Mouse (Mus musculus) MEL (cell line): ENCODE data around the gene Atf7ip. TPM values are rescaled to one million over a fixed set of nuclear protein-coding genes. Genes with fewer than 3 reads are reported as not detected.

Source experiments
- DNase-seq: peaks from one replicate; pipeline ENCODE4 v3.0.0; 2011; ENCODE audit warnings: low read depth, low spot score
- H3K27ac ChIP-seq: 2 replicates; pipeline ENCODE4 v1.5.1; 2012; ENCODE audit warnings: low read depth, mild to moderate bottlenecking, control low read depth, low read length, moderate library complexity; ENCODE audit not compliant: control insufficient read depth
- H3K27me3 ChIP-seq, 2 experiments: fragments of 150-350 bp in 1 of 2; sonication (generic) in 1 of 2; 2 replicates each; pipeline ENCODE4 v1.6.1; 2012; ENCODE audit warnings: low read length in 2 of 2, mild to moderate bottlenecking in 2 of 2, improper control_type of control experiment in 1 of 2, moderate library complexity in 1 of 2; ENCODE audit not compliant: insufficient read depth in 2 of 2, control insufficient read depth in 1 of 2
- H3K36me3 ChIP-seq, 2 experiments: 2 replicates each; pipeline ENCODE4 v1.6.1; 2012 to 2014; ENCODE audit warnings: low read length in 2 of 2, improper control_type of control experiment in 1 of 2, inconsistent platforms in 1 of 2, mild to moderate bottlenecking in 1 of 2; ENCODE audit not compliant: insufficient read depth in 2 of 2, control insufficient read depth in 1 of 2
- H3K4me1 ChIP-seq, 2 experiments: fragments of 150-350 bp in 1 of 2; sonication (generic) in 1 of 2; 2 replicates each; pipeline ENCODE4 v1.6.1; 2012; ENCODE audit warnings: low read length in 2 of 2, improper control_type of control experiment in 1 of 2, mild to moderate bottlenecking in 1 of 2; ENCODE audit not compliant: insufficient read depth in 2 of 2, control insufficient read depth in 1 of 2
- H3K4me3 ChIP-seq, 2 experiments: fragments of 150-350 bp in 1 of 2; sonication (generic) in 1 of 2; 2 replicates each; pipeline ENCODE4 v1.5.1; 2012; ENCODE audit warnings: low read depth in 2 of 2, low read length in 2 of 2, mild to moderate bottlenecking in 2 of 2, moderate library complexity in 2 of 2, control low read depth in 1 of 2, improper control_type of control experiment in 1 of 2; ENCODE audit not compliant: control insufficient read depth in 1 of 2, insufficient read depth in 1 of 2
- H3K79me2 ChIP-seq: 2 replicates; pipeline ENCODE4 v1.6.1; 2012; ENCODE audit warnings: mild to moderate bottlenecking, low read length, moderate library complexity; ENCODE audit not compliant: control insufficient read depth, poor library complexity, insufficient read depth
- H3K9ac ChIP-seq: 2 replicates; pipeline ENCODE4 v1.6.1; 2012; ENCODE audit warnings: low read depth, mild to moderate bottlenecking, control low read depth, low read length, moderate library complexity; ENCODE audit not compliant: control insufficient read depth, poor library complexity, severe bottlenecking
- H3K9me3 ChIP-seq: fragments of 150-350 bp; sonication (generic); replicated peaks from 2 replicates; pipeline ENCODE4 v1.6.1; 2012; ENCODE audit warnings: mild to moderate bottlenecking, low read length, improper control_type of control experiment, moderate library complexity; ENCODE audit not compliant: insufficient read depth
- BHLHE40 ChIP-seq: IDR thresholded peaks from 2 replicates; pipeline ENCODE4 v1.6.1; 2012; ENCODE audit warnings: low read depth, mild to moderate bottlenecking, inconsistent platforms, low read length, improper control_type of control experiment, borderline replicate concordance
- CHD2 ChIP-seq: IDR thresholded peaks from 2 replicates; pipeline ENCODE4 v1.6.1; 2011; ENCODE audit warnings: low read length, improper control_type of control experiment
- CTCF ChIP-seq, 3 experiments: IDR thresholded peaks in 2 of 3; conservative IDR thresholded peaks in 1 of 3; 2 replicates each; pipeline ENCODE4 v1.5.1; 2011 to 2012; ENCODE audit warnings: low read length in 3 of 3, low read depth in 2 of 3, mild to moderate bottlenecking in 2 of 3, improper control_type of control experiment in 1 of 3, inconsistent platforms in 1 of 3, mixed read lengths in 1 of 3, moderate library complexity in 1 of 3; ENCODE audit not compliant: control insufficient read depth in 1 of 3, insufficient read depth in 1 of 3, poor library complexity in 1 of 3, severe bottlenecking in 1 of 3
- E2F4 ChIP-seq: IDR thresholded peaks from 2 replicates; pipeline ENCODE4 v1.6.1; 2011; ENCODE audit warnings: low read depth, low read length, improper control_type of control experiment, borderline replicate concordance
- ELF1 ChIP-seq: IDR thresholded peaks from 2 replicates; pipeline ENCODE4 v1.6.1; 2014; ENCODE audit warnings: low read depth, mild to moderate bottlenecking, inconsistent platforms, low read length, improper control_type of control experiment, moderate library complexity
- ETS1 ChIP-seq: IDR thresholded peaks from 2 replicates; pipeline ENCODE4 v1.6.1; 2012; ENCODE audit warnings: low read depth, mild to moderate bottlenecking, inconsistent platforms, low read length, improper control_type of control experiment, moderate library complexity
- GABPA ChIP-seq: IDR thresholded peaks from 2 replicates; pipeline ENCODE4 v1.6.1; 2012; ENCODE audit warnings: low read depth, mild to moderate bottlenecking, inconsistent platforms, low read length, improper control_type of control experiment, moderate library complexity
- GATA1 ChIP-seq: IDR thresholded peaks from 2 replicates; pipeline ENCODE4 v1.6.1; 2011; ENCODE audit warnings: low read depth, low read length, improper control_type of control experiment
- HCFC1 ChIP-seq: IDR thresholded peaks from 2 replicates; pipeline ENCODE4 v1.6.1; 2012; ENCODE audit warnings: low read depth, mild to moderate bottlenecking, inconsistent platforms, low read length, improper control_type of control experiment, moderate library complexity
- JUND ChIP-seq: IDR thresholded peaks from 2 replicates; pipeline ENCODE4 v1.6.1; 2011; ENCODE audit warnings: low read depth, mild to moderate bottlenecking, improper control_type of control experiment, low read length
- MAFK ChIP-seq: IDR thresholded peaks from 2 replicates; pipeline ENCODE4 v1.6.1; 2011; ENCODE audit warnings: low read depth, mild to moderate bottlenecking, low read length, improper control_type of control experiment, borderline replicate concordance
- MAZ ChIP-seq: IDR thresholded peaks from 2 replicates; pipeline ENCODE4 v1.6.1; 2012; ENCODE audit warnings: low read depth, mild to moderate bottlenecking, inconsistent platforms, low read length, improper control_type of control experiment
- MEF2A ChIP-seq: IDR thresholded peaks from 2 replicates; pipeline ENCODE4 v1.6.1; 2014; ENCODE audit warnings: low read depth, mild to moderate bottlenecking, inconsistent platforms, low read length, improper control_type of control experiment; ENCODE audit not compliant: poor library complexity, insufficient replicate concordance, severe bottlenecking; ENCODE audit errors: extremely low read depth
- MXI1 ChIP-seq: IDR thresholded peaks from 2 replicates; pipeline ENCODE4 v1.6.1; 2011; ENCODE audit warnings: mild to moderate bottlenecking, low read depth, low read length, improper control_type of control experiment
- MYB ChIP-seq: IDR thresholded peaks from 2 replicates; pipeline ENCODE4 v1.6.1; 2011; ENCODE audit warnings: mild to moderate bottlenecking, low read depth, low read length, improper control_type of control experiment
- MYC ChIP-seq: IDR thresholded peaks from 2 replicates; pipeline ENCODE4 v1.6.1; 2011; ENCODE audit warnings: low read depth, mild to moderate bottlenecking, low read length, improper control_type of control experiment, moderate library complexity
- NELFE ChIP-seq: IDR thresholded peaks from 2 replicates; pipeline ENCODE4 v1.6.1; 2011; ENCODE audit warnings: low read depth, low read length, improper control_type of control experiment
- NRF1 ChIP-seq: IDR thresholded peaks from 2 replicates; pipeline ENCODE4 v1.6.1; 2014; ENCODE audit warnings: low read depth, mild to moderate bottlenecking, inconsistent platforms, low read length, improper control_type of control experiment, moderate library complexity; ENCODE audit not compliant: poor library complexity, insufficient read depth, severe bottlenecking
- POLR2A ChIP-seq, 2 experiments: IDR thresholded peaks; 2 replicates each; pipeline ENCODE4 v1.6.1; 2011 to 2012; ENCODE audit warnings: low read length in 2 of 2, mild to moderate bottlenecking in 2 of 2, control low read depth in 1 of 2, improper control_type of control experiment in 1 of 2, low read depth in 1 of 2, moderate library complexity in 1 of 2; ENCODE audit not compliant: control insufficient read depth in 1 of 2, insufficient read depth in 1 of 2, poor library complexity in 1 of 2
- POLR2AphosphoS2 ChIP-seq: IDR thresholded peaks from 2 replicates; pipeline ENCODE4 v1.6.1; 2011; ENCODE audit warnings: low read length, improper control_type of control experiment
- POLR2AphosphoS5 ChIP-seq: IDR thresholded peaks from 2 replicates; pipeline ENCODE4 v1.6.1; 2012; ENCODE audit warnings: low read depth, borderline replicate concordance, mild to moderate bottlenecking, inconsistent platforms, low read length, moderate library complexity, mixed read lengths
- RAD21 ChIP-seq: IDR thresholded peaks from 2 replicates; pipeline ENCODE4 v1.6.1; 2011; ENCODE audit warnings: mild to moderate bottlenecking, low read depth, low read length, improper control_type of control experiment
- RCOR1 ChIP-seq: IDR thresholded peaks from 2 replicates; pipeline ENCODE4 v1.6.1; 2012; ENCODE audit warnings: low read depth, mild to moderate bottlenecking, inconsistent platforms, low read length, improper control_type of control experiment
- SMC3 ChIP-seq: IDR thresholded peaks from 2 replicates; pipeline ENCODE4 v1.6.1; 2011; ENCODE audit warnings: low read depth, low read length, improper control_type of control experiment
- TAL1 ChIP-seq: IDR thresholded peaks from 2 replicates; pipeline ENCODE4 v1.6.1; 2012; ENCODE audit warnings: mild to moderate bottlenecking, inconsistent platforms, low read length, moderate library complexity, mixed read lengths
- TCF12 ChIP-seq: IDR thresholded peaks from 2 replicates; pipeline ENCODE4 v1.6.1; 2014; ENCODE audit warnings: low read depth, mild to moderate bottlenecking, inconsistent platforms, low read length, improper control_type of control experiment, moderate library complexity
- UBTF ChIP-seq: IDR thresholded peaks from 2 replicates; pipeline ENCODE4 v1.6.1; 2012; ENCODE audit warnings: low read depth, mild to moderate bottlenecking, inconsistent platforms, low read length, improper control_type of control experiment, moderate library complexity, borderline replicate concordance; ENCODE audit not compliant: insufficient read depth
- USF1 ChIP-seq: IDR thresholded peaks from 2 replicates; pipeline ENCODE4 v1.6.1; 2014; ENCODE audit warnings: low read depth, mild to moderate bottlenecking, inconsistent platforms, low read length, improper control_type of control experiment, moderate library complexity
- USF2 ChIP-seq, 2 experiments: IDR thresholded peaks; 2 replicates each; pipeline ENCODE4 v1.6.1; 2011 to 2012; ENCODE audit warnings: improper control_type of control experiment in 2 of 2, low read length in 2 of 2, borderline replicate concordance in 1 of 2, inconsistent platforms in 1 of 2, low read depth in 1 of 2, mild to moderate bottlenecking in 1 of 2; ENCODE audit not compliant: insufficient read depth in 1 of 2
- ZC3H11A ChIP-seq: IDR thresholded peaks from 2 replicates; pipeline ENCODE4 v1.6.1; 2012; ENCODE audit warnings: low read depth, mild to moderate bottlenecking, inconsistent platforms, low read length, improper control_type of control experiment
- ZMIZ1 ChIP-seq: IDR thresholded peaks from 2 replicates; pipeline ENCODE4 v1.6.1; 2012; ENCODE audit warnings: low read depth, mild to moderate bottlenecking, inconsistent platforms, low read length, improper control_type of control experiment, moderate library complexity
- polyA plus RNA-seq, 2 experiments: library from polyadenylated mRNA; stranded (reverse) in 1 of 2; unstranded in 1 of 2; fragments of >175 nt in 1 of 2; fragments of >200 nt in 1 of 2; gene quantifications; 2 replicates each; pipeline versions ENCODE4 v1.2.1 to v1.2.4; 2012; ENCODE audit warnings: low replicate concordance in 2 of 2, low read depth in 1 of 2; ENCODE audit not compliant: insufficient read length in 2 of 2, insufficient read depth in 1 of 2, missing spikeins in 1 of 2
- total RNA-seq: library from RNA; depleted of rRNA; stranded (reverse); fragments of 300-350 nt; gene quantifications from 2 replicates; pipeline ENCODE4 v1.2.3, GENCODE M21; 2012

The Atf7ip gene
- total and polyA plus RNA-seq, 3 experiments = 7.3 to 56.1 (median 24.6) TPM

- DNase-seq = no peak
- 0 out of 2 replicates have a peak overlapping the region, but pooled peaks have one; percentile 11 for H3K27ac ChIP-seq
Measured at GRCm38 (mm10) chr6:136491631-136492030, 14.3 kb upstream of the Atf7ip start.

GRCm38 (mm10) chr6:136492251-136492650, 13.7 kb upstream of the Atf7ip start:
- Histone ChIP-seq H3K9me3 (no peaks in the 10 kb centered on the region), H3K9ac (no peak overlapping the region), H3K79me2 (no peaks in the 10 kb centered on the region), H3K4me3 (no peak overlapping the region), H3K27me3 (no peaks in the 10 kb centered on the region), H3K36me3 (peaks cover 0 to 7% of the 10 kb centered on the region in 2 experiments; a peak in 2 of 4 replicates), H3K4me1 (peaks cover 0 to 14% of the 10 kb centered on the region in 2 experiments; a peak in 2 of 4 replicates), H3K27ac (peak overlapping the region; percentile 11; the same call in 1 of the 2 replicates)
- peak; percentile 91 for DNase-seq
- TF ChIP-seq POLR2AphosphoS2 (no peak), POLR2AphosphoS5 (no peak), GABPA (no peak), E2F4 (no peak), ELF1 (no peak), CHD2 (no peak), GATA1 (peak; percentile 97), CTCF (IDR thresholded peaks at IDR 0.05 in 2 of 3, conservative IDR thresholded peaks at IDR 0.05 in 1 of 3; ENCODE audit: control insufficient read depth in 1 of 3, insufficient read depth in 1 of 3, low read depth in 2 of 3, low read length in 3 of 3, poor library complexity in 1 of 3, severe bottlenecking in 1 of 3) (no peak), MAFK (no peak), UBTF (no peak), NELFE (no peak), JUND (no peak), SMC3 (no peak), RAD21 (no peak), POLR2A (IDR thresholded peaks at IDR 0.05; ENCODE audit: control insufficient read depth in 1 of 2, insufficient read depth in 1 of 2, low read depth in 1 of 2, low read length in 2 of 2, poor library complexity in 1 of 2) (no peak), ZMIZ1 (no peak), USF2 (IDR thresholded peaks at IDR 0.05; ENCODE audit: borderline replicate concordance in 1 of 2, insufficient read depth in 1 of 2, low read depth in 1 of 2, low read length in 2 of 2) (no peak), MEF2A (no peak), ZC3H11A (no peak), RCOR1 (no peak), MAZ (no peak), BHLHE40 (no peak), TAL1 (peak; percentile 48), MYC (peak; percentile 67; the same call in 1 of the 2 replicates), TCF12 (no peak), ETS1 (peak; percentile 80)

More at GRCm38 (mm10) chr6:136491631-136492030, 14.3 kb upstream of the Atf7ip start:
- no peak overlapping the region for H3K9ac ChIP-seq
- H3K79me2 ChIP-seq = no peaks in the 10 kb centered on the region
- no peak overlapping the region for H3K4me3 ChIP-seq
- no peaks in the 10 kb centered on the region for H3K9me3 ChIP-seq
- H3K27me3 ChIP-seq = no peaks in the 10 kb centered on the region
- H3K36me3 ChIP-seq = peaks cover 0 to 7% of the 10 kb centered on the region in 2 experiments; a peak in 2 of 4 replicates
- peaks cover 0 to 14% of the 10 kb centered on the region in 2 experiments; a peak in 2 of 4 replicates for H3K4me1 ChIP-seq
- TF ChIP-seq MAZ = no peak
- no peak for TF ChIP-seq MYC
- no peak for TF ChIP-seq USF1
- TF ChIP-seq NELFE = no peak
- no peak for TF ChIP-seq ETS1
- TF ChIP-seq ZMIZ1 = no peak
- TF ChIP-seq POLR2A (IDR thresholded peaks at IDR 0.05; ENCODE audit: control insufficient read depth in 1 of 2, insufficient read depth in 1 of 2, low read depth in 1 of 2, low read length in 2 of 2, poor library complexity in 1 of 2) = no peak
- no peak for TF ChIP-seq MEF2A
- no peak for TF ChIP-seq TCF12
- no peak for TF ChIP-seq MXI1
- no peak for TF ChIP-seq MYB
- no peak for TF ChIP-seq E2F4
- no peak for TF ChIP-seq JUND
- no peak for TF ChIP-seq HCFC1
- no peak for TF ChIP-seq NRF1
- TF ChIP-seq, all 39 proteins: peak for 0
